Mouse (Mus musculus) intestine, embryonic 14.5 days (tissue): ENCODE measurements around the gene Mgmt. TPM values are rescaled to one million over a fixed set of nuclear protein-coding genes. Genes with fewer than 3 reads are reported as not detected.

Source experiments
- ATAC-seq: fragments of 200-750 bp; cut with Nextera tagmentation; replicated peaks from 2 replicates; pipeline ENCODE4 v1.8.0; 2017; ENCODE audit warnings: low read depth, moderate number of reproducible peaks, moderate TSS enrichment, moderate library complexity; ENCODE audit not compliant: low FRiP score, low TSS enrichment
- DNase-seq: peaks from one replicate; pipeline ENCODE4 v3.0.0-alpha.2; 2018; ENCODE audit warnings: low spot score
- H3K27ac ChIP-seq: fragments of 300-500 bp; sonication (generic); 2 replicates; pipeline ENCODE4 v1.5.1; 2014; ENCODE audit warnings: low read depth, mild to moderate bottlenecking, control low read depth
- H3K27me3 ChIP-seq: fragments of 300-500 bp; sonication (generic); replicated peaks from 2 replicates; pipeline ENCODE4 v1.6.1; 2014; ENCODE audit warnings: low read length, control low read depth; ENCODE audit not compliant: control insufficient read depth, insufficient read depth
- H3K36me3 ChIP-seq: fragments of 300-500 bp; sonication (generic); 2 replicates; pipeline ENCODE4 v1.6.1; 2014; ENCODE audit warnings: low read length, control low read depth; ENCODE audit not compliant: control insufficient read depth, insufficient read depth
- H3K4me1 ChIP-seq: fragments of 300-500 bp; sonication (generic); replicated peaks from 2 replicates; pipeline ENCODE4 v1.6.1; 2014; ENCODE audit warnings: low read length, control low read depth, mixed read lengths; ENCODE audit not compliant: control insufficient read depth, insufficient read depth
- H3K4me2 ChIP-seq: fragments of 300-500 bp; sonication (generic); 2 replicates; pipeline ENCODE4 v1.6.1; 2014; ENCODE audit warnings: low read length
- H3K4me3 ChIP-seq: fragments of 300-500 bp; sonication (generic); 2 replicates; pipeline ENCODE4 v1.5.1; 2014; ENCODE audit warnings: low read depth, low read length, control low read depth, mixed read lengths
- H3K9ac ChIP-seq: fragments of 300-500 bp; sonication (generic); 2 replicates; pipeline ENCODE4 v1.6.1; 2014; ENCODE audit warnings: mild to moderate bottlenecking, low read length
- H3K9me3 ChIP-seq: fragments of 300-500 bp; sonication (generic); 2 replicates; pipeline ENCODE4 v1.6.1; 2016; ENCODE audit warnings: low read length, control low read depth; ENCODE audit not compliant: control insufficient read depth
- WGBS: fragments of 180-500 bp; shearing (Covaris S2); extraction: QIAGEN DNeasy Blood & Tissue Kit; methylation state at CpG from one replicate; pipeline ENCODE4 v1.1.7; 2014; 5-methylcytosine and 5-hydroxymethylcytosine counted together
- polyA plus RNA-seq: library from polyadenylated mRNA; unstranded; fragments of >200 nt; fragmentation: Nextera tagmentation; extraction: Ambion mirVana; gene quantifications from 2 replicates; pipeline ENCODE4 v1.2.1, GENCODE M21; 2014

Gene Mgmt
- polyA plus RNA-seq, 1 experiment from 2014 or later, result 7.2 TPM

DNA sequence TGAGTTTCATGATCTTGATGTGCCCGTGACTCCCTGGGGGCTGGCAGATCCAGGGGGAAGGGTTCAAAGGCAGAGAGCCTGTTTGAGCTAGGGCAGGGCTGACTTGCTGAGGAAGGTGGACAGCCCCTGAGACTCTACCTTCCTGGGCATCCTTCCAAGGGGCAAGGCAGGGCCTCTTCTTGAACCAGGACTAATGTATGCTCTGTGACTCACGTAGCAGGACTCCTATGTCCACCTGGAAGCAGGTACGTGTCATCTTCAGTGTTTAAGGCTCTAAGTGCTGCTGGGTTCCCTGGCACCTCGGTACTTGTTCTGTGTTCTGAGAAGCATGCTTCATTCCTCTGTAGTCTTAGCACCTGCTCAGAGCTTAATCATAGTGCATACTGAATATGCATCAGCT lies 143.1 kb downstream of the Mgmt start:
- Histone ChIP-seq H3K36me3 (no peaks in the 10 kb centered on the region), H3K4me2 (no peak overlapping the region), H3K4me1 (peaks cover 12% of the 10 kb centered on the region), H3K27ac (no peak overlapping the region), H3K27me3 (no peaks in the 10 kb centered on the region), H3K9me3 (peaks cover 4% of the 10 kb centered on the region; the same call in 1 of the 2 replicates), H3K4me3 (no peak overlapping the region), H3K9ac (no peak overlapping the region)
- no peak for DNase-seq
- WGBS, result 79% methylated on average over 4 of the region's 4 CpGs
- no peak for ATAC-seq

DNA sequence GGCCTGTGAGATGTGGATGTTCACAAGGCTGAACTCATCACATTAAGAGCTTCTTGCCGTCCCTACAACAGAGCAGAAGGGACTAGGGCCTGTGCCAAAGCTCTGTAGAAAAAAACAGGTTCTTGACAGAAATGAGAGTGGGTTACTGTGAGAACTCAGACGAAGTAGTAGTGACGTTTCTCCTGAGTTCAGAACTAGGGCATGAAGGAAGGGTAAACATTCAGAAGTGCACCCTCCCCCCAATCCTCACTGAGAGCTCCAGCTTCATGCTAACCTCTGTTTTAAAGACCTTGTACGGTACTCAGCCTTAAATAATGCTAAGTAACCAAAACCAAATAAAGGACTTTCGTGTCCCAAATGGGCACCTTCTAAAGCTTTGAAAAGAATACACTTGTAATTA lies 143.5 kb downstream of the Mgmt start:
- no peak overlapping the region for H3K27ac ChIP-seq
- no peaks in the 10 kb centered on the region for H3K27me3 ChIP-seq
- DNase-seq (no peak), ATAC-seq (no peak)
- no peak overlapping the region for H3K4me3 ChIP-seq
- H3K4me1 ChIP-seq, result peaks cover 12% of the 10 kb centered on the region
- H3K36me3 ChIP-seq, result no peaks in the 10 kb centered on the region
- H3K9ac ChIP-seq, result no peak overlapping the region
- peaks cover 4% of the 10 kb centered on the region; the same call in 1 of the 2 replicates for H3K9me3 ChIP-seq
- WGBS, result 37% methylated on average over 5 of the region's 5 CpGs
- no peak overlapping the region for H3K4me2 ChIP-seq

DNA sequence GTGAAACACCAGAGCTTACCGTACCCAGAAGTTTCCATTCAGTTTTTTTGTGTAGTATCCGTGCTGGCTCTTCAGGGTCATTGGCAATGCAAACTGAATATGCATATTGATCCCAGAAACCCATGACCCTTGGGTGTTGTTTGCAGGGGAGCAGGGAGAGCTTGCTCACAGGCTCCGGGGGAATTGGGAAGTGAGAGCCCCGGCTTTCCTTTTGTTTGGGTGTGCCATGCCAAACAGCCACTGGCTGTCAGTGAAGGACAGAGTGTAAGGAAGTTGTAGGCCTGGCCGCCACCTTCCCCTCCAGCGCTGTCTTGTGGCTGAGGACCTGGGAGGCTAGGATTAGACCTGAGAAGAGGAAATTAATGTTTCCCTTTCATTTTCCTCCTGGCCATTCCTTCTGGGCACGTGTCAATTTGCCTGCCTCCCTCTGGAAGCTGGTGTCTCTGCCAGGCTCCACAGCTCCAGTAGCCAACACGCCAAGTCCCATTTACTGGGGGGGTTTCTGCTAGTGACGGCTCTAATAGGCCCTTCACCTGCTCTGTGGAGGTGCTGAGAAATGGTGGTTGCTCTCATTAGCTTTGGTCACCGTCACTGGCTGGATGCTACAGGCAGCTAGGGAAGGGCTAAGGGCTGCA lies 144.0 kb downstream of the Mgmt start:
- Histone ChIP-seq H3K27ac (no peak overlapping the region), H3K4me2 (no peak overlapping the region), H3K9me3 (peaks cover 4% of the 10 kb centered on the region; the same call in 1 of the 2 replicates), H3K4me1 (peaks cover 12% of the 10 kb centered on the region), H3K9ac (no peak overlapping the region), H3K27me3 (no peaks in the 10 kb centered on the region), H3K4me3 (no peak overlapping the region), H3K36me3 (no peaks in the 10 kb centered on the region)
- DNase-seq (no peak), ATAC-seq (no peak)
- WGBS, result 71% methylated on average over 10 of the region's 10 CpGs

DNA sequence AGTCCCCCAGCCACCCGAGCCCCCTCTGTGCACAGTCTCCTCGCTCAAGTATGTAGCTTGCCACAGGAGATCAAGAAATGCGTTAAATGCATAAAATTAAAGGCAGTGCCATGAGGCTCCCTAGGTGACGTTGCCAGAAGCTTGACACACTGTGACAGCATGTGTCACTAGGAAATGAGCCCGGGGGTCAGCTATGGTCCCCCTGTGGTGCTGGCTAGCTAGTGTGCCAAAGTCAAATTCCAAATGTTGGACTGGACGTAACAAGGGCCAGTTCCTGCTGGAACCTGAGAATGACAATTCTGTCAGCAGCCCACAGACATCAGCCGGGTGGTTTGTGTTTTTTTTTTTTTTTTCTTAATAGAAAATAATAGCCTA lies 144.5 kb downstream of the Mgmt start:
- H3K27me3 ChIP-seq, result no peaks in the 10 kb centered on the region
- no peak overlapping the region for H3K27ac ChIP-seq
- H3K4me1 ChIP-seq, result peaks cover 12% of the 10 kb centered on the region
- ATAC-seq, result no peak
- H3K4me3 ChIP-seq, result no peak overlapping the region
- H3K9ac ChIP-seq, result no peak overlapping the region
- no peak overlapping the region for H3K4me2 ChIP-seq
- no peak for DNase-seq
- no peaks in the 10 kb centered on the region for H3K36me3 ChIP-seq
- 85% methylated on average over 7 of the region's 7 CpGs for WGBS
- H3K9me3 ChIP-seq, result peaks cover 4% of the 10 kb centered on the region; the same call in 1 of the 2 replicates

GRCm38 (mm10) chr7:137040646-137041045 lies 146.2 kb downstream of the Mgmt start:
- no peaks in the 10 kb centered on the region for H3K27me3 ChIP-seq
- 36% methylated on average over 8 of the region's 8 CpGs for WGBS
- H3K9me3 ChIP-seq, result no peaks in the 10 kb centered on the region
- no peak for DNase-seq
- no peak overlapping the region for H3K9ac ChIP-seq
- H3K4me3 ChIP-seq, result no peak overlapping the region
- H3K4me1 ChIP-seq, result peaks cover 12% of the 10 kb centered on the region
- no peak overlapping the region for H3K27ac ChIP-seq
- no peak for ATAC-seq
- H3K36me3 ChIP-seq, result no peaks in the 10 kb centered on the region
- H3K4me2 ChIP-seq, result no peak overlapping the region

DNA sequence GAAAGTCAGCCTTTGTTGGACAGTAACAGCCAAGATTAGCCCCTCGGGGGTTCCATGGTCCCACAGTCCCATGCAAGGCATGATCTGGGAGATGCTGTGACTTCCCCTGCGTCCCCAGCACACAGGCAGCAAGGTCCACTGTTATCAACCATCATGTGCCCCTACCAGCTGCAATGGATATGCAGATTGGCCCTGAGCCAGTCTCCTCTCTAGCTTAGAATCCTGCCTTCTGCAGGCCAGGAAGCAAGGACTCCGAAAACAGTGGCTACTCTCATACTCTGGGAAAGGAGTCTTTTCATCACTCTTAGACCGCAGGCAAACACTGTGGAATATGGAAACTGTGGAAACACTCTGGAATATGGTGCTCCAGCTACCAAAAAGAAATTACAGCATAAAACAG lies 152.5 kb downstream of the Mgmt start:
- Histone ChIP-seq H3K9me3 (0 out of 2 replicates have a peak, but pooled peaks cover 2% of the 10 kb centered on the region), H3K27ac (no peak overlapping the region), H3K4me2 (no peak overlapping the region), H3K27me3 (no peaks in the 10 kb centered on the region), H3K4me1 (no peaks in the 10 kb centered on the region), H3K36me3 (no peaks in the 10 kb centered on the region), H3K9ac (no peak overlapping the region), H3K4me3 (no peak overlapping the region)
- WGBS, result 84% methylated on average over 4 of the region's 4 CpGs
- DNase-seq (no peak), ATAC-seq (no peak)

DNA sequence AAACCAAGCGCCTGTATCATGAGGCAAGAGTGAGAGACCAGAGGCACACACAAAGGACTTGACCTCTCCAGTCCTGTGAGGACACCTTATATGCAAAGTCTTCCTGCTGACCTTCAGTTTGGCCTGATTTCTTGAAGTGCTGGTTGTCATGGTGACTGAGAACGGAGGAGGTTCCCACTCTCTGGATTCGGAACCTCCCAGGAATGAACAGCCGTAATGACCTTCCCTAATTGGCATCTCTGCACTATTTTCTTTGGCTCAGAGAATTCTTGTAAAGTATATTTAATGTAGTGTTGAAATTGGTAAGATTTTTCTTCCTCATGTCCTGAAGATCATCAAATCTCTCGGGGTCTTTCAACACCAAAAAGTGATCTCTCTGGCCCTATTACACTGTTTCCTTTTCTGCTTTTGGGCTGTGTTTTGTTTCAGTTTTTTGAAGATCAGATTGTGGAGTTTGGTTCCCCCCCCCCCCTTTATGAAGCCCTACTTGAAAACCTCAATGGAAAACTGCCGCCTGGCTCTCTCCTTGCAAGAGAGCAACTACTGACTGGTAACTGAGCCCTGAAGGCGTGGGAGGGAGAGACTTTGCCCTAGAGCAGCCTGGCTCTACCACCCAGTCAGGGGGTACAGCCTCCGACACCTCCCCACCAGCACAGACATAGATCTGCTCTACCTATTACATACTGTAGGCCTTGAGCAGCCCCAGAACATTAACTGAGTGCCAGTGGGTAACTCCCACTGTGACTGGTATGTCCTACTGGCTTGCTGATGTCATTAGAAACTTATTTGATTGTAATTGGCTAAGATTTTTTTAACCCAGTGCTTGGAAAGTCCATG lies 153.9 kb downstream of the Mgmt start:
- H3K9me3 ChIP-seq, result 0 out of 2 replicates have a peak, but pooled peaks cover 2% of the 10 kb centered on the region
- no peak overlapping the region for H3K27ac ChIP-seq
- no peaks in the 10 kb centered on the region for H3K4me1 ChIP-seq
- no peak overlapping the region for H3K4me3 ChIP-seq
- no peaks in the 10 kb centered on the region for H3K36me3 ChIP-seq
- no peaks in the 10 kb centered on the region for H3K27me3 ChIP-seq
- ATAC-seq, result no peak
- no peak overlapping the region for H3K4me2 ChIP-seq
- DNase-seq, result no peak
- 64% methylated on average over 8 of the region's 8 CpGs for WGBS
- no peak overlapping the region for H3K9ac ChIP-seq

- 75% methylated on average over 5 of the region's 5 CpGs for WGBS
- DNase-seq, result no peak
- Histone ChIP-seq H3K9ac (no peak overlapping the region), H3K27me3 (no peaks in the 10 kb centered on the region), H3K4me3 (no peak overlapping the region), H3K9me3 (0 out of 2 replicates have a peak, but pooled peaks cover 2% of the 10 kb centered on the region), H3K4me1 (no peaks in the 10 kb centered on the region), H3K27ac (no peak overlapping the region), H3K4me2 (no peak overlapping the region), H3K36me3 (no peaks in the 10 kb centered on the region)
- ATAC-seq, result no peak
Measured at GRCm38 (mm10) chr7:137054343-137054742, 159.9 kb downstream of the Mgmt start.
